Mouse (Mus musculus) heart, adult 2 months (tissue): ENCODE results near the gene Rp9.

Experiments
- CTCF ChIP-seq: fragments of 200-600 bp; IDR thresholded peaks from 2 replicates; pipeline ENCODE4 v1.8.1; 2022; ENCODE audit warnings: antibody characterized with exemption, mild to moderate bottlenecking, moderate library complexity
- POLR2A ChIP-seq: fragments of 200-500 bp; IDR thresholded peaks from 2 replicates; pipeline ENCODE4 v1.6.1; 2011; ENCODE audit warnings: mild to moderate bottlenecking, low read depth, low read length, control low read depth; ENCODE audit not compliant: insufficient read depth

DNA sequence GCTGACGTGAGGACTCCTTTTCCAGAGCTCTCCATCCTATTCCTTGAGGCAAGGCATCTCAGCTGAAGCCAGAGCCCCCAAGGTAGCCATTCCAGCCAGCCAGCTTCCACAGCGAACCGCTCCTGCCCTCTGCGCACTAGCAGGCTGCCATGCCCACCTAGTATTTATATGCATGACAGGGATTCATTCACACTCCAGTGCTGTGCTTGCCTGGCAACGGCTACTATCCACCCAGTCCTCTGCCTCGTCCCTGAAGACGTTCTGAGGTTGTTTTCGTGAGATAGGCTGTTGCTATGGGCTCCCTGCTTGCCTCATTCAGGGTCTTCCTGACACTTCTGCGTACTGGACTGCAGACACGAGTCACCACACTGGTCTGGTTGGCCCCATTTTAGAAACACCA lies 16.8 kb downstream of the Rp9 start:
- TF ChIP-seq CTCF (no peak), POLR2A (no peak)
